Comparison of ENCODE assay signal across 9 mouse cellular contexts in genomic region chr16:75908635-75909494, GRCm38 (mm10).
DNase-seq lines count a peak whose midpoint lies in the region; ATAC-seq and TF ChIP-seq lines count a peak whose summit lies in the region.
"Had no signal": no experiment of that assay in that cellular context is flagged by ENCODE, and none has a peak within 500 bp of the region (broad histone marks: within the 10 kb centered on the region; RNA-seq: fewer than 3 reads in every experiment).

No protein-coding gene starts in this region.

- TF ChIP-seq CTCF in stomach, postnatal 0 days (IDR thresholded peaks at IDR 0.05; ENCODE audit: low read depth), result no peak
- no peak for TF ChIP-seq CTCF in hindbrain, postnatal 0 days (IDR thresholded peaks at IDR 0.05; ENCODE audit: low read depth)

- H3K36me3 ChIP-seq in stomach, embryonic 15.5 days, result no peaks in the 10 kb centered on the region
- no peaks in the 10 kb centered on the region for H3K36me3 ChIP-seq in stomach, postnatal 0 days (ENCODE audit: control insufficient read depth, insufficient read depth, low read length)
- no peaks in the 10 kb centered on the region for H3K36me3 ChIP-seq in hindbrain, postnatal 0 days (ENCODE audit: insufficient read depth, low read length)
- H3K36me3 ChIP-seq: limb, embryonic 12.5 days had no signal

- 59% methylated on average over 8 of the region's 8 CpGs for WGBS in stomach, embryonic 15.5 days
- 70% methylated on average over 8 of the region's 8 CpGs for WGBS in stomach, postnatal 0 days
- WGBS in hindbrain, postnatal 0 days, result 83% methylated on average over 8 of the region's 8 CpGs

- DNase-seq in stomach, postnatal 0 days (ENCODE audit: low spot score), result no peak
- peak; percentile 57 to 64 for DNase-seq in thymus, postnatal 36 days
- DNase-seq in hindbrain, postnatal 0 days (ENCODE audit: low spot score), result no peak
- no peak for DNase-seq in embryo, embryonic 10 days (ENCODE audit: low spot score)
- no peak for DNase-seq in gastrocnemius, adult 18-20 months (ENCODE audit: low spot score)

- H3K27ac ChIP-seq in stomach, embryonic 15.5 days, result no peak overlapping the region
- no peak overlapping the region for H3K27ac ChIP-seq in stomach, postnatal 0 days (replicated peaks)
- no peak overlapping the region for H3K27ac ChIP-seq in hindbrain, postnatal 0 days
- H3K27ac ChIP-seq: limb, embryonic 12.5 days had no signal

- TF ChIP-seq EP300 in stomach, postnatal 0 days (optimal IDR thresholded peaks at IDR 0.05), result no peak

- ATAC-seq in stomach, embryonic 15.5 days (ENCODE audit: insufficient read depth, low FRiP score, low read depth), result peak; percentile 82; the same call in 1 of the 2 replicates
- no peak for ATAC-seq in stomach, postnatal 0 days (ENCODE audit: low FRiP score, low TSS enrichment)
- peak; percentile 94 to 95 for ATAC-seq in hematopoietic stem cell, adult 5-6 weeks (replicated peaks in 1 of 2; ENCODE audit: insufficient read depth in 1 of 2, low FRiP score in 2 of 2, low TSS enrichment in 1 of 2, low read depth in 1 of 2, poor library complexity in 2 of 2, severe bottlenecking in 2 of 2)
- ATAC-seq in megakaryocyte, adult 5-6 weeks (ENCODE audit: poor library complexity, severe bottlenecking), result peak; percentile 88
- ATAC-seq in hindbrain, postnatal 0 days, result no peak

- H3K9ac ChIP-seq in stomach, embryonic 15.5 days, result no peak overlapping the region
- no peak overlapping the region for H3K9ac ChIP-seq in stomach, postnatal 0 days (ENCODE audit: low read length)
- no peak overlapping the region for H3K9ac ChIP-seq in hindbrain, postnatal 0 days (replicated peaks; ENCODE audit: low read length)
- H3K9ac ChIP-seq: limb, embryonic 12.5 days had no signal

- H3K4me1 ChIP-seq in stomach, embryonic 15.5 days, result no peaks in the 10 kb centered on the region
- H3K4me1 ChIP-seq in stomach, postnatal 0 days (replicated peaks; ENCODE audit: control insufficient read depth, insufficient read depth), result no peaks in the 10 kb centered on the region
- no peaks in the 10 kb centered on the region for H3K4me1 ChIP-seq in hindbrain, postnatal 0 days (ENCODE audit: insufficient read depth, low read length)
- H3K4me1 ChIP-seq: limb, embryonic 12.5 days had no signal

- H3K27me3 ChIP-seq in stomach, embryonic 15.5 days (replicated peaks), result no peaks in the 10 kb centered on the region
- no peaks in the 10 kb centered on the region for H3K27me3 ChIP-seq in stomach, postnatal 0 days (ENCODE audit: control insufficient read depth, insufficient read depth, low read length)
- H3K27me3 ChIP-seq in hindbrain, postnatal 0 days (ENCODE audit: insufficient read depth, low read length), result no peaks in the 10 kb centered on the region
- H3K27me3 ChIP-seq: limb, embryonic 12.5 days had no signal

- no peaks in the 10 kb centered on the region for H3K9me3 ChIP-seq in stomach, embryonic 15.5 days
- no peaks in the 10 kb centered on the region for H3K9me3 ChIP-seq in stomach, postnatal 0 days (ENCODE audit: control insufficient read depth, low read length)
- H3K9me3 ChIP-seq in hindbrain, postnatal 0 days (ENCODE audit: low read length), result no peaks in the 10 kb centered on the region
- H3K9me3 ChIP-seq: limb, embryonic 12.5 days had no signal

- H3K4me2 ChIP-seq in stomach, embryonic 15.5 days, result no peak overlapping the region
- no peak overlapping the region for H3K4me2 ChIP-seq in stomach, postnatal 0 days (replicated peaks; ENCODE audit: low read depth)
- no peak overlapping the region for H3K4me2 ChIP-seq in hindbrain, postnatal 0 days (ENCODE audit: low read depth, low read length)
- H3K4me2 ChIP-seq: limb, embryonic 12.5 days had no signal

- no peak overlapping the region; the same call in 1 of the 2 replicates for H3K4me3 ChIP-seq in stomach, embryonic 15.5 days (replicated peaks)
- H3K4me3 ChIP-seq in stomach, postnatal 0 days (ENCODE audit: low read depth, low read length), result no peak overlapping the region
- H3K4me3 ChIP-seq in hindbrain, postnatal 0 days (ENCODE audit: low read length), result no peak overlapping the region
- H3K4me3 ChIP-seq: limb, embryonic 12.5 days had no signal

Comparison
In these comparisons a context has a peak if more than half of its experiments do, and no peak if none do; other contexts are left out.
1. ATAC-seq: peak in stomach, embryonic 15.5 days (single experiment), hematopoietic stem cell, adult 5-6 weeks (2 of 2) and megakaryocyte, adult 5-6 weeks (single experiment); none in stomach, postnatal 0 days (single experiment) and hindbrain, postnatal 0 days (single experiment).
2. DNase-seq: peak in thymus, postnatal 36 days (2 of 2); none in stomach, postnatal 0 days (single experiment), hindbrain, postnatal 0 days (single experiment), embryo, embryonic 10 days (single experiment) and gastrocnemius, adult 18-20 months (single experiment).